Mouse (Mus musculus) olfactory bulb, adult 2 months (tissue): ENCODE data around the gene Eef1b2.

ENCODE experiments used
- CTCF ChIP-seq: fragments of 200-500 bp; IDR thresholded peaks from 2 replicates; pipeline ENCODE4 v1.5.1; 2012; ENCODE audit warnings: low read depth, mild to moderate bottlenecking, low read length, moderate library complexity; ENCODE audit not compliant: insufficient read depth
- POLR2A ChIP-seq: fragments of 200-500 bp; IDR thresholded peaks from 2 replicates; pipeline ENCODE4 v1.6.1; 2012; ENCODE audit warnings: mild to moderate bottlenecking, low read depth, low read length, moderate library complexity; ENCODE audit not compliant: insufficient read depth

GRCm38 (mm10) chr1:63180122-63180521 lies 3.5 kb downstream of the Eef1b2 start:
- TF ChIP-seq CTCF (no peak), POLR2A (no peak)
